Mouse (Mus musculus) midbrain, embryonic 13.5 days (tissue): ENCODE measurements at regions not wholly inside any gene's neighbourhood (a gene's known extent, or its start where the extent isn't known, plus 50 kb on each side); places are given as distances from the start of the nearest gene placed in this dataset.

Source experiments
- ATAC-seq: fragments of 200-750 bp; cut with Nextera tagmentation; 2 replicates; pipeline ENCODE4 v1.8.0; 2017; ENCODE audit warnings: mild to moderate bottlenecking, moderate TSS enrichment, moderate library complexity
- H3K27ac ChIP-seq: fragments of 300-500 bp; sonication (generic); 2 replicates; pipeline ENCODE4 v1.5.1; 2015; ENCODE audit warnings: inconsistent platforms, mild to moderate bottlenecking, moderate library complexity
- H3K27me3 ChIP-seq: fragments of 300-500 bp; sonication (generic); 2 replicates; pipeline ENCODE4 v1.6.1; 2015; ENCODE audit warnings: mild to moderate bottlenecking, inconsistent platforms
- H3K36me3 ChIP-seq: fragments of 300-500 bp; sonication (generic); 2 replicates; pipeline ENCODE4 v1.6.1; 2015; ENCODE audit warnings: mild to moderate bottlenecking, inconsistent platforms
- H3K4me1 ChIP-seq: fragments of 300-500 bp; sonication (generic); replicated peaks from 2 replicates; pipeline ENCODE4 v1.6.1; 2015; ENCODE audit warnings: inconsistent platforms
- H3K4me2 ChIP-seq: fragments of 300-500 bp; sonication (generic); replicated peaks from 2 replicates; pipeline ENCODE4 v1.6.1; 2015; ENCODE audit warnings: moderate library complexity, mild to moderate bottlenecking, inconsistent platforms
- H3K4me3 ChIP-seq: fragments of 300-500 bp; sonication (generic); replicated peaks from 2 replicates; pipeline ENCODE4 v1.5.1; 2015; ENCODE audit warnings: mild to moderate bottlenecking, inconsistent platforms
- H3K9ac ChIP-seq: fragments of 300-500 bp; sonication (generic); replicated peaks from 2 replicates; pipeline ENCODE4 v1.6.1; 2015; ENCODE audit warnings: mild to moderate bottlenecking, inconsistent platforms
- H3K9me3 ChIP-seq: fragments of 300-500 bp; sonication (generic); 2 replicates; pipeline ENCODE4 v1.6.1; 2016; ENCODE audit warnings: mild to moderate bottlenecking, inconsistent platforms
- WGBS: fragments of 180-500 bp; shearing (Covaris S2); methylation state at CpG from one replicate; pipeline ENCODE4 v1.1.7; 2015; 5-methylcytosine and 5-hydroxymethylcytosine counted together

DNA sequence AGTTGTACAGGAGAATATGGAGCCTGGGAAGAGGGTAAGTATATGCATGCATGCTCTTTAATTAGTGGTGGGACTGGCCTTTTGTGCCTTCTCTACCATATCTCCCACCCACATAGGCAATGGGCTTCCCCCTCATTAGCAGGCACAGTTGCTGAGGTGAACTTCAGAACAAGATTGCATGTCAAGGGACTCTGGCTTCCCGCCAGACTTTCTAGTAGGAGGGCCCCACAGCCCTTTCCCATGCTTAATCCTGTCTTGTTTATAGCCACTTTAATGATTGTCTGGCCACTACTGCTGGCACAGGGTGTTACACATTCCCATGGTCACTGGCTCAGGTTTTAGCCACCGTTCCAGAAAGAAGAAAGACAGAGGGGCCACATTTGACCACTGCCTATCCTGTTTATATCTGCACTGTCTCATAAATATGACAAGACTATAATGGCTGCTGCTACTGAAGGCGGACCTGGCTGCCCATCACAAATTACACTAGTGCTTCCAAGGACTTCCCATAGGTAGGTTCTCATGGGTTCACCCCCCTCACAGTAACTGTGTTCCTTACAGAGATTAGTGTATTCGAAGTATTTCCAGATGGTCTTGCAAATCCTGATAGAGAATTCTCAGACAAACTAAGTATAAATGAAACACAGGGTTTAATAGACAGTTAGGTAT is 362.6 kb downstream of the Fat4 start:
- peak; percentile 67 for ATAC-seq
- H3K4me2 ChIP-seq = no peak overlapping the region
- no peaks in the 10 kb centered on the region for H3K4me1 ChIP-seq
- H3K27ac ChIP-seq = no peak overlapping the region
- no peaks in the 10 kb centered on the region for H3K9me3 ChIP-seq
- no peak overlapping the region for H3K4me3 ChIP-seq
- no peaks in the 10 kb centered on the region for H3K36me3 ChIP-seq
- 69% methylated on average over 4 of the region's 4 CpGs for WGBS
- H3K27me3 ChIP-seq = no peaks in the 10 kb centered on the region
- H3K9ac ChIP-seq = no peak overlapping the region

- Histone ChIP-seq H3K27ac (no peak overlapping the region), H3K9me3 (no peaks in the 10 kb centered on the region), H3K4me1 (no peaks in the 10 kb centered on the region), H3K27me3 (no peaks in the 10 kb centered on the region), H3K9ac (no peak overlapping the region), H3K36me3 (no peaks in the 10 kb centered on the region), H3K4me3 (no peak overlapping the region), H3K4me2 (no peak overlapping the region)
- no peak for ATAC-seq
- WGBS = 94% methylated on average over 1 of the region's 1 CpGs
Observed at GRCm38 (mm10) chr3:39253076-39253475, 366.3 kb downstream of the Fat4 start.

- Histone ChIP-seq H3K4me1 (no peaks in the 10 kb centered on the region), H3K9ac (no peak overlapping the region), H3K4me2 (no peak overlapping the region), H3K4me3 (no peak overlapping the region), H3K9me3 (no peaks in the 10 kb centered on the region), H3K27me3 (no peaks in the 10 kb centered on the region), H3K27ac (no peak overlapping the region), H3K36me3 (no peaks in the 10 kb centered on the region)
- no peak for ATAC-seq
- WGBS = 88% methylated on average over 2 of the region's 2 CpGs
Observed at GRCm38 (mm10) chr3:39264671-39265430, 378.1 kb downstream of the Fat4 start.

- no peak for ATAC-seq
- H3K4me1 ChIP-seq = no peaks in the 10 kb centered on the region
- no peak overlapping the region for H3K4me3 ChIP-seq
- no peaks in the 10 kb centered on the region for H3K27me3 ChIP-seq
- H3K9ac ChIP-seq = no peak overlapping the region
- H3K9me3 ChIP-seq = no peaks in the 10 kb centered on the region
- no peak overlapping the region for H3K4me2 ChIP-seq
- no peaks in the 10 kb centered on the region for H3K36me3 ChIP-seq
- WGBS = 93% methylated on average over 1 of the region's 1 CpGs
- H3K27ac ChIP-seq = no peak overlapping the region
Observed at GRCm38 (mm10) chr3:39265606-39266005, 378.9 kb downstream of the Fat4 start.

GRCm38 (mm10) chr3:39269388-39269787 is 382.6 kb downstream of the Fat4 start:
- H3K4me2 ChIP-seq = no peak overlapping the region
- H3K27me3 ChIP-seq = no peaks in the 10 kb centered on the region
- no peaks in the 10 kb centered on the region for H3K36me3 ChIP-seq
- H3K27ac ChIP-seq = no peak overlapping the region
- H3K9ac ChIP-seq = no peak overlapping the region
- H3K9me3 ChIP-seq = no peaks in the 10 kb centered on the region
- no peak for ATAC-seq
- no peaks in the 10 kb centered on the region for H3K4me1 ChIP-seq
- 85% methylated on average over 3 of the region's 3 CpGs for WGBS
- no peak overlapping the region for H3K4me3 ChIP-seq

GRCm38 (mm10) chr3:39272616-39273015 is 385.9 kb downstream of the Fat4 start:
- Histone ChIP-seq H3K9ac (no peak overlapping the region), H3K36me3 (no peaks in the 10 kb centered on the region), H3K9me3 (no peaks in the 10 kb centered on the region), H3K27me3 (no peaks in the 10 kb centered on the region), H3K4me1 (no peaks in the 10 kb centered on the region), H3K4me3 (no peak overlapping the region), H3K27ac (no peak overlapping the region), H3K4me2 (no peak overlapping the region)
- no peak for ATAC-seq
- 86% methylated on average over 1 of the region's 1 CpGs for WGBS

- Histone ChIP-seq H3K36me3 (no peaks in the 10 kb centered on the region), H3K9ac (no peak overlapping the region), H3K4me2 (no peak overlapping the region), H3K4me3 (no peak overlapping the region), H3K27ac (no peak overlapping the region), H3K4me1 (no peaks in the 10 kb centered on the region), H3K27me3 (no peaks in the 10 kb centered on the region), H3K9me3 (no peaks in the 10 kb centered on the region)
- WGBS = 66% methylated on average over 4 of the region's 4 CpGs
- 0 out of 2 replicates have a peak, but pooled peaks have one; percentile 61 for ATAC-seq
Observed at GRCm38 (mm10) chr3:39276897-39277296, 390.2 kb downstream of the Fat4 start.

GRCm38 (mm10) chr3:39277310-39277709 is 390.6 kb downstream of the Fat4 start:
- 85% methylated on average over 6 of the region's 6 CpGs for WGBS
- Histone ChIP-seq H3K36me3 (no peaks in the 10 kb centered on the region), H3K4me1 (no peaks in the 10 kb centered on the region), H3K4me2 (no peak overlapping the region), H3K9ac (no peak overlapping the region), H3K4me3 (no peak overlapping the region), H3K9me3 (no peaks in the 10 kb centered on the region), H3K27ac (no peak overlapping the region), H3K27me3 (no peaks in the 10 kb centered on the region)
- no peak for ATAC-seq

GRCm38 (mm10) chr3:39295255-39295654 is 408.5 kb downstream of the Fat4 start:
- H3K9ac ChIP-seq = no peak overlapping the region
- H3K4me1 ChIP-seq = no peaks in the 10 kb centered on the region
- H3K27ac ChIP-seq = no peak overlapping the region
- no peaks in the 10 kb centered on the region for H3K36me3 ChIP-seq
- no peak overlapping the region for H3K4me2 ChIP-seq
- H3K27me3 ChIP-seq = no peaks in the 10 kb centered on the region
- ATAC-seq = no peak
- WGBS = 89% methylated on average over 3 of the region's 3 CpGs
- H3K4me3 ChIP-seq = no peak overlapping the region
- H3K9me3 ChIP-seq = no peaks in the 10 kb centered on the region

DNA sequence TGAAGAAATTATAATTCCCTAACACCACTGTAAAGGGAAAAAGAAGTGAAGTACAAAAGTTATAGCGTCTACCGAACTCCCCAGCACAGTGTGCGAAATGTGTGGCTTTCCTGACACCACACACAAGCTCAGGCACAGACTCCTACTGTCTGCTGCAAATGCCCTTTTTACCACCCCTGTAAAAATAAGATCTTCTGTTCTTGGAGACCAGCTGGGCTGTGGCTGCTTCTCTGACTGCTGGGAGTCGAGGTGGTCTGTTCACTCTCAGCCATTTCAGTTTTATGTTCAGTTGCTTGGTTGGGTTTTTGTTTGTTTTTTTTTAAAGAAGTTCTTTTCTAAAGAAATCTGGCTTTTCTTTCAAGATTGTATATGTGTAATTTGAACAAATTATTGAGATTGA is 409.5 kb downstream of the Fat4 start:
- Histone ChIP-seq H3K4me1 (no peaks in the 10 kb centered on the region), H3K36me3 (no peaks in the 10 kb centered on the region), H3K27me3 (no peaks in the 10 kb centered on the region), H3K9me3 (no peaks in the 10 kb centered on the region), H3K9ac (no peak overlapping the region), H3K4me3 (no peak overlapping the region), H3K27ac (no peak overlapping the region), H3K4me2 (no peak overlapping the region)
- no peak for ATAC-seq
- 93% methylated on average over 4 of the region's 4 CpGs for WGBS

DNA sequence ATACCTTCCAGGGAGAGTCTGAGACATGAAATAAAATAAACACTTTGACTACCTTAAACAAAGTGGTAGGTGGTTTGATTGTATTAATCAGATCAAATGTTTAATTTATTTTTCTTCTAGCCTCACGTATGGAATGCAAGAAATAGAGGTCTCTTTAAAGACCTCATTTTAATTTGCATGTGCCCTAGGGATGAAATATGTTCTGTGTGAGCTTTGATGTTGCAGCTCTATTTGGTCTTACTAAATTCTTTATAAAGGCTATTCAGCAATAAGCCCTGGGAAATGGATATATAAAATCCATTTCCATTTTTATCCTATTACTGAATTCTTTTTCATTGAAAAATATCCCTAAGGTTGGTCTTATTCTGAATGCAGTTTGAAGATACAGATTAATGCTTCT is 422.7 kb downstream of the Fat4 start:
- Histone ChIP-seq H3K4me1 (no peaks in the 10 kb centered on the region), H3K36me3 (no peaks in the 10 kb centered on the region), H3K4me3 (no peak overlapping the region), H3K4me2 (no peak overlapping the region), H3K9ac (no peak overlapping the region), H3K27me3 (no peaks in the 10 kb centered on the region), H3K9me3 (no peaks in the 10 kb centered on the region), H3K27ac (no peak overlapping the region)
- 47% methylated on average over 1 of the region's 1 CpGs for WGBS
- ATAC-seq = no peak

GRCm38 (mm10) chr3:39313563-39313962 is 426.8 kb downstream of the Fat4 start:
- Histone ChIP-seq H3K27me3 (no peaks in the 10 kb centered on the region), H3K4me3 (no peak overlapping the region), H3K4me1 (no peaks in the 10 kb centered on the region), H3K36me3 (no peaks in the 10 kb centered on the region), H3K9ac (no peak overlapping the region), H3K9me3 (no peaks in the 10 kb centered on the region), H3K27ac (no peak overlapping the region), H3K4me2 (no peak overlapping the region)
- no peak for ATAC-seq
- 53% methylated on average over 4 of the region's 4 CpGs for WGBS
